Mouse (Mus musculus) adrenal gland, postnatal 14 days (tissue): ENCODE data around the gene Amer3. TPM values are rescaled to one million over a fixed set of nuclear protein-coding genes. Genes with fewer than 3 reads are reported as not detected.
"Not testable (repeated sequence)": the region's sequence is repeated elsewhere in the genome, so short reads cannot be mapped to it uniquely, and the experiment has no call there.

Experiments
- DNase-seq: peaks from one replicate; pipeline ENCODE4 v3.0.0; 2021; ENCODE audit warnings: mixed read lengths
- total RNA-seq: library from RNA; stranded (reverse); gene quantifications from 2 replicates; pipeline ENCODE4 v1.2.3, GENCODE M21; 2021

The Amer3 gene
- total RNA-seq, 1 experiment from 2014 or later = 0.70 TPM

GRCm38 (mm10) chr1:34601323-34602047 is 22.0 kb downstream of the Amer3 start:
- no peak for DNase-seq

GRCm38 (mm10) chr1:34602363-34602762 is 22.9 kb downstream of the Amer3 start:
- DNase-seq = peak; percentile 82

GRCm38 (mm10) chr1:34613801-34614200 is 34.3 kb downstream of the Amer3 start:
- DNase-seq = no peak

GRCm38 (mm10) chr1:34620116-34620515 is 40.7 kb downstream of the Amer3 start:
- DNase-seq = not testable (repeated sequence)

GRCm38 (mm10) chr1:34620761-34621160 is 41.3 kb downstream of the Amer3 start:
- DNase-seq = not testable (repeated sequence)

GRCm38 (mm10) chr1:34635711-34636110 is 56.3 kb downstream of the Amer3 start:
- no peak for DNase-seq

Other genes starting within 250 kb of the Amer3 start
- 16.4 and 20.9 TPM in 2 replicates for gene Ccdc115, start 140.0 kb upstream of the Amer3 start, total RNA-seq
- 59.8 and 61.0 TPM in 2 replicates for gene Imp4, start 139.8 kb upstream of the Amer3 start, total RNA-seq
- 3.6 and 15.3 TPM in 2 replicates for gene Ptpn18, start 119.9 kb upstream of the Amer3 start, total RNA-seq
- gene Prss39, start 81.2 kb upstream of the Amer3 start, total RNA-seq = not detected in 2 replicates
- gene Cfc1, start 44.0 kb upstream of the Amer3 start, total RNA-seq = not detected in 2 replicates
- not detected in 2 replicates for gene Prss40, start 18.7 kb upstream of the Amer3 start, total RNA-seq